Mouse (Mus musculus): ENCODE data around the gene Gm11627.

DNA sequence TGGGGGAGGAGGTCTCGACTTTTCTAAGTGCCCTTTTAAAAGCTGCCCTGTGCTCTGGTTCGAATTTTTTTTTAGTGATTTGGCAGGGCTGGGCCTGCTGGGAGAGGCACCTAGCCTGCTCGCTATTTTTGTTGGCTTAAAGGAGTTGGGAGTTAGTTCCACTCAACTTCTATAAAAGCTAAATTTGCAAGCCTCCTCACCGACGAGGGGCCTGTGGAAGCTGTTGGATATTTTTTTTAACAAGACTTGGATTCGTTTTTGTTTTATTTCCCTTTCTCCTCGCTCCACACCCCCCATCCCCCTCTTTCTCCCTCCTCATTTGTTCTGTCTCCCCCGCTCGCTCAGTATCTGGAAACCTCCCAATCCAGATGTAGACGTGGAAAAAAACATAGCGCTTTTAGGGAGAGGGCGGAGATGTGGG is 27.5 kb upstream of the Gm11627 start:
- no peak for TF ChIP-seq CTCF (IDR thresholded peaks at IDR 0.05; ENCODE audit: control insufficient read depth, insufficient read depth, low read length)
- TF ChIP-seq POLR2A (IDR thresholded peaks at IDR 0.05; ENCODE audit: borderline replicate concordance, control insufficient read depth, low read depth, low read length): no peak
